Mouse (Mus musculus) CD4-positive helper T cell, adult 2 months (primary cell): Measurements from ENCODE around the gene Ubxn2a.
A peak's percentile ranks its signal among the peaks of the same experiment; 100 is the strongest.

ENCODE experiments used
- DNase-seq: peaks from one replicate; pipeline ENCODE4 v3.0.0-alpha.2; 2012; ENCODE audit warnings: low read depth, missing footprints, low spot score

Gene Ubxn2a

DNA sequence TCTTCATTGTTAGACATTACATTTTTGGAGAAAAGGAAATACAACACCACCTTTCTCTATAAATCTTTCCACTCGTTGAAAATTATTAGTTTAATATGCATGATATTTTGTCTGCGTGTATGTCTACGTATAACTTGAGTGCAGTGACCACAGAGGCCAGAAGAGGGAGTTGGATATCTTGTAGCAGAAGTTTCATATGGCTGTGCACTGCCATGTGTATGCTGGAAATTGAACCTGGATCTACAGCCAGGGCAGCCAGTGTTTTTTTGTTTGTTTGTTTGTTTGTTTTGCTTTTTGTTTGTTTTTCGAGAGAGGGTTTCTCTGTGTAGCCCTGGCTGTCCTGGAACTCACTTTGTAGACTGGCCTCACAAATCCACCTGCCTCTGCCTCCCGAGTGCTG is 28.5 kb downstream of the Ubxn2a start:
- DNase-seq, result peak; percentile 17

DNA sequence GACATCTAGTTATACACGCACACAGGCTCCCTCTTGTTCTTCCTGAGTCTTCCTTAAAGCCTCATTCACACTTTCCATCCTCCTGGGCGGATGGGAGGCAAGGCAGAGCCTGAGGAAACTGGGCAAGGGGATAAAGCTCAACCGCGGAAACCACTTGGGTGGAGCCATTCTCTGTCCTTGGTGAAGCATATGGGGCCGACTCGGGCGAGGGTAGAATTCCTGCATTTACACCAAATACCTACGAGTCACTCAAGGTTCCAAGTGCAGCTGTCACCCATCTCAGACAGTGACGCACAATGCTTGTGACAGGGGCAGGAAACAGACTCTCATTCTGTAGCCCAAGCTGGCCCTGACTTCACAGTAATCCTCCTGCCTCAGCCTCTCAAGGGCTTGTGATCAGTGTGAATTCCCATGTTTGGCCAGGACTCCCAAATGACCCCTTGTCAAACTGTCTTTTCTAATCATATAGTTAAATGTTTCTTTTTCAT is 29.2 kb downstream of the Ubxn2a start:
- no peak for DNase-seq

DNA sequence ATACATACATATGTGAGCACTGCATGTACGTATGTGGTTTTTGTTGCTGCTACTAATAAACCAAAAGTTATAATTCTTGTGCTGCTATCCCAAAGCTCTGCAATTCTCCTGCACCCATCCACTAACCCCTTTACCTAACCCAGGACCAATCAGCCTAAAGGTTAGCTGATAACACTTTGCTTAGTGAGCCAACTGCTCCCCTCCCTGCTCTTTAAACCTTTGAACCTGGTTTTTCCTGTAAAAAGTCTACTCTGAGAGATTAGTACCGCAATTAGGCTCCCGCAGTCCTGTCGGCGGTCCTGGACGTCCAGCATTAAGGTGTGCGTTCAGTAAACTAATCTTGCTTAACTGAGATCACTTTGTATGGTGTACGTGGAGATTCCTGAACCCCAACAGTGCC is 31.9 kb downstream of the Ubxn2a start:
- DNase-seq, result no peak

- peak; percentile 76 for DNase-seq
Observed at GRCm38 (mm10) chr12:4874161-4874927, 33.2 kb downstream of the Ubxn2a start, which contains the start of gene Mfsd2b. Gene Mfsd2b, minus strand, starts transcription at chr12:4874359.

- DNase-seq, result no peak
Observed at GRCm38 (mm10) chr12:4873531-4873930, 34.0 kb downstream of the Ubxn2a start.

DNA sequence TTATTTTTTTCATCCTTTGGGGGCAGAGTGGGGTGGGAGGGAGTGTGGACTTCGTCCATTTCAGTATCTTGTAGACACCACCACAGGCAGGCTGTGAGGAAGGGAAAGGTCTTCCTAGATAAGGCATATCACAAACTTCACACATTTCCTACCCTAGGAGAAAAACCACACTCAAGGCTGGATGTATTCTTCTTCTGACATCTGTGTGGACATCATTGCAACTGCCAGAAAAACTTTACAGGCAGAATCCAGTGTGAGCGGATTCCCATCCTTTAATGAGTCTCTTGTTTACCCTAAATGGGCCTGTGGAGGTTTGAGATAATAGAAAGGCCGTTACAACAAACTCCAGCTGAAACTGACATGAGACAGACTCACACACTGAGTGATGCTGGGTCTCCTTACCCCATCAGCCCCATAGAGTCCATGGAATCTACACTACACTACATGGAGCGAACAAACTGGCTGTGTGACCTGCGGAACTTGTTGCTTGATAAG is 34.5 kb downstream of the Ubxn2a start:
- DNase-seq, result no peak

DNA sequence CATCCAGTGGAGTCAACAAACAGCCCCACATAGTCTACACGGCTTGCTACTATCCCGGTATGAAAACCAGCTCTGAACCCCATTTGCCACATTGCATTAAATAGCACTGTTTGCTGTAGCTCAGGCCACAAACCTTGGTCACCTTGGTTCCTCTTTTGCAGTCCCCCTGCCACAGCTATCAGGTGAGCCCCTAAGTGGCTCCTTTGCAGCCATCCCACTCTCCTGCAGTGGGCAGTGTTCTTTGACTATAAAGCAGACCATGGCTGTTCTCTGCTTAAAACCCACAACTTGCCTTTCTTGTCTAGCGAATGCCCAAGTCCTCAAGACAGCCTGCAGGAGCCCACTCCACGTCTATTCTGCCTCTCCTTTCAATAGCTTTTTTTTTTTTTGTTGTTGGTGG is 35.2 kb downstream of the Ubxn2a start:
- no peak for DNase-seq

DNA sequence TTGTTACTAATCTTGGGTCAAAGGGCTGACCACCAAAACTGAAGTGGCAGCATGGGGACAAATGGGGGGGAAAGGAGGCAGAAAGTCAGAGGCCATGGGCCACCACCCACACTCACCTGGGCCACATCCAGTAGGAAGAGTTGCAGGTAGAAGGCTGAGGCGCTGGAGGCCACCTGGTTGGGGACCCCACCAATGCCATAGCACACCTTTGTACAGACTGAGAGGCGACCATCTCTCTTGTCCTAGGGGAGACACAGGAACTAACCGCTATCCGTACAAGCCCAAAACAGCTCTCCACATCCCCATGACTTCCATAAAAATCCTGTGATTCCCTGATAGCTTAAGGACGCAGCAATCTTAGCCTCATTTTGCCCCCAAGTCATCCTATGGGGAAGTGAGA is 36.2 kb downstream of the Ubxn2a start:
- DNase-seq, result no peak

DNA sequence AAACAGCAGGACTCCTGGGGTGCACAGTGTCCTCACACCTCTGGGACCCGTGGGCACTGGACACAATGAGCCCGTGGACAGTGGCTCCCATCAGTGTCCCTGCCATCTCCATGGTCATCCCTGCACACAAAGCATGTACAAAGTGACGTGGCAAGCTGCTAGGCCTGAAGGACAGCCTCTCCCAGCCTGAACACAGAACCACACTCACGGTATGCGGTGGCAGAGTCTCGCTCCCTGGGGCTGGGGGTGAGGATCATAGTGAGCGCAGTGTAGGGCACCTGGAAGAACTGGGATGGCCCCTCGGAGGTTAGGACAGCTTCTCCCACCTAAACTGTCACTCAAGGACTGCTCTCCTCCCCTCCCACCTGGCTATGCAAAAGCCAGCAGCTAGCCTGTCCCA is 38.6 kb downstream of the Ubxn2a start:
- DNase-seq, result no peak

GRCm38 (mm10) chr12:4864338-4864690 is 43.2 kb downstream of the Ubxn2a start:
- DNase-seq, result no peak

- DNase-seq, result no peak
Observed at GRCm38 (mm10) chr12:4863654-4864337, 43.7 kb downstream of the Ubxn2a start.

- no peak for DNase-seq
Observed at GRCm38 (mm10) chr12:4862672-4863071, 44.8 kb downstream of the Ubxn2a start.

DNA sequence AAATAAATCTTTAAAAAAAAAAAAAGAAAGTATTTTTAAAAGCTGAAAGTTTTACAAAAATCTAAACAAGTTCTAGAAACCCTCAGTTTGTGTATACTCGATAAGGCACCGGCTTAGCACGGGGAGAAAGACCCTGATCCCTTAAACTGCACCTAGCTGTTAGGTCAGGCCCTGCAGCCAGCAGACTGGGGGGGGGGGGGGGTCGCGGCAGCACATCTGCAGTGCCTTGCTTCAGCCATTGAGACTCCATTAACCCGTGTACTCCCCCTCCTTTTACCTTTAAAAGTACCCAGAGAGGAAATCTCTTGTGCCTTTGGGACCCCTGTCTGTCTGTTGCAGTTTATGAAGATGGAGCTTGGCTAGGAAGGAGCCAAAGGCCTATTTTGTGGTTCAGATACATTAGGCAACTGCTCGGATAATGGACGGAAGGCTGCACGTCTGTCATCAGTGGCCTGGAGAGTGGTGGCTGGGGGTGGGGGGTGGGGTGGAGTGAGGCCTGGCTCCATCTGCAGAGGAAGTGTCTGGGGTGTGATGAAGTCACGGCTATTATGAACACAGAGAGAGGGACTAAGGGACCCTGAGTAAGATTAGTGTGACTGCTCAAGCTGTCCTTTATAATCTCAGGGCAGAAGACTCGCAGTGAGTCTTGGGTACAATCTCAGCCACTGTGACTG is 48.1 kb downstream of the Ubxn2a start:
- no peak for DNase-seq

GRCm38 (mm10) chr12:4856834-4857233 is 50.7 kb downstream of the Ubxn2a start:
- no peak for DNase-seq

GRCm38 (mm10) chr12:4856160-4856559 is 51.3 kb downstream of the Ubxn2a start:
- peak; percentile 42 for DNase-seq

- DNase-seq, result peak; percentile 79
Observed at GRCm38 (mm10) chr12:4843741-4844140, 63.8 kb downstream of the Ubxn2a start.

DNA sequence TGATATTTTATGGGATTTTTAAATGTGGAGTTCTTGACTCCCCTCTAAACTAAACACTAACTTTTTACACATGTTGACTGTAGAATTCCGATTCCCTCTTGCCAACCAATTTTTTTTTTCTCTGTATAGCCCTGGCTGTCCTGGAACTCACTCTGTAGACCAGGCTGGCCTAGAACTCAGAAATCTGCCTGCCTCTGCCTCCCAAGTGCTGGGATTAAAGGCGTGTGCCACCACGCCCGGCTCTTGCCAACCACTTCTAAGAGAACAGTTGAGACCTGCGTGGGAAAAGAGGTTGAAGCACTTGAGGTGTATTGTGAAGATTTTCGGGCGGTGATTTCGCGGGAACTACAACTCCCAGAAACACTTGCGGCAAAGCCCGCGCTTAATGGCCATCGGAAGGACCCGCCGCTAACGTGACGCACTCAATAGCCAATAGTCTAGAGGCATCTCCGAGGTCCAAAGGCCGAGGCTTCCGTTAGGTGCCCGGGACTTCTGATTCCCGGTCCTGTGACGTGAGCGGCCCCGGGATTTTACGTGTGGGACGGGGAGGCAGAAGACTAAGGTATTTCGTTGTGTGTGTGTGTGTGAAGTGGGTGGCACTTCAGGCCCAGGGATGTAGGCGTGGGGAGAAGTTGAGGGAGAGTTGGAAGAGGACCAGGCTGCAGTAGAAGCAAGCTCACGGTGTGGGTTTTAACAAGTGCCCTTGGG is 64.5 kb downstream of the Ubxn2a start, which contains the start of gene Wdcp:
TSS of gene Wdcp (plus strand) at position 414 of the 708 bp plus-strand sequence.
- peak; percentile 90 for DNase-seq

GRCm38 (mm10) chr12:4842456-4842855 is 65.0 kb downstream of the Ubxn2a start:
- DNase-seq, result no peak

- peak; percentile 62 for DNase-seq
Observed at GRCm38 (mm10) chr12:4841392-4841887, 66.1 kb downstream of the Ubxn2a start, which contains the start of gene Fkbp1b. Gene Fkbp1b, minus strand, starts transcription at chr12:4841591.

- DNase-seq, result no peak
Observed at GRCm38 (mm10) chr12:4840741-4841140, 66.8 kb downstream of the Ubxn2a start.

GRCm38 (mm10) chr12:4840010-4840409 is 67.5 kb downstream of the Ubxn2a start:
- DNase-seq, result no peak
